Mouse (Mus musculus) CH12.LX (cell line): Measurements from ENCODE around the gene Selenok.

Experiments
- ELF1 ChIP-seq: IDR thresholded peaks from 2 replicates; pipeline ENCODE4 v1.6.1; 2014; ENCODE audit warnings: low read depth, mild to moderate bottlenecking, inconsistent platforms, low read length, improper control_type of control experiment
- JUND ChIP-seq: conservative IDR thresholded peaks from 2 replicates; pipeline ENCODE4 v1.6.1; 2011; ENCODE audit warnings: low read depth, low read length, improper control_type of control experiment
- RAD21 ChIP-seq: IDR thresholded peaks from 2 replicates; pipeline ENCODE4 v1.6.1; 2011; ENCODE audit warnings: low read depth, mild to moderate bottlenecking, low read length, improper control_type of control experiment, moderate library complexity
- USF2 ChIP-seq: conservative IDR thresholded peaks from 2 replicates; pipeline ENCODE4 v1.6.1; 2011; ENCODE audit warnings: low read depth, low read length, improper control_type of control experiment

GRCm38 (mm10) chr14:29998747-29999474 is 30.8 kb downstream of the Selenok start:
- TF ChIP-seq RAD21 (no peak), USF2 (peak; percentile 82), ELF1 (peak; percentile 82), JUND (no peak)
